Mouse (Mus musculus): ENCODE data around the gene Marveld2.

GRCm38 (mm10) chr13:100612251-100612650 lies 4.5 kb downstream of the Marveld2 start:
- TF ChIP-seq CTCF (IDR thresholded peaks at IDR 0.05; ENCODE audit: extremely low read depth, insufficient read depth, insufficient read length, insufficient replicate concordance) (no peak), POLR2A (IDR thresholded peaks at IDR 0.05; ENCODE audit: low read depth, low read length) (no peak)
